Mouse (Mus musculus): ENCODE measurements around the gene Cdh23.

The Cdh23 gene

GRCm38 (mm10) chr10:60474549-60474948 lies 221.7 kb downstream of the Cdh23 start:
- no peak for DNase-seq (ENCODE audit: low spot score in 2 of 2)

GRCm38 (mm10) chr10:60473782-60474322 lies 222.4 kb downstream of the Cdh23 start:
- no peak for DNase-seq (ENCODE audit: low spot score in 2 of 2)

GRCm38 (mm10) chr10:60467752-60468151 lies 228.5 kb downstream of the Cdh23 start:
- DNase-seq (ENCODE audit: low spot score in 2 of 2) = no peak

- no peak for DNase-seq (ENCODE audit: low spot score in 2 of 2)
These were observed 232.2 kb downstream of the Cdh23 start for GRCm38 (mm10) chr10:60463953-60464647.

- DNase-seq (ENCODE audit: low spot score in 2 of 2) = no peak
These were observed 239.5 kb downstream of the Cdh23 start for GRCm38 (mm10) chr10:60456662-60457397.

GRCm38 (mm10) chr10:60455193-60455592 lies 241.1 kb downstream of the Cdh23 start:
- no peak for DNase-seq (ENCODE audit: low spot score in 2 of 2)

GRCm38 (mm10) chr10:60447186-60447585 lies 249.1 kb downstream of the Cdh23 start:
- no peak for DNase-seq (ENCODE audit: low spot score in 2 of 2)

- peak in 1 of 2 experiments; percentile 1 for DNase-seq (ENCODE audit: low spot score in 2 of 2)
These were observed 251.2 kb downstream of the Cdh23 start for GRCm38 (mm10) chr10:60445031-60445593.

- DNase-seq (ENCODE audit: low spot score in 2 of 2) = no peak
These were observed 253.2 kb downstream of the Cdh23 start for GRCm38 (mm10) chr10:60443078-60443477.

GRCm38 (mm10) chr10:60442321-60442720 lies 254.0 kb downstream of the Cdh23 start:
- DNase-seq (ENCODE audit: low spot score in 2 of 2) = no peak

GRCm38 (mm10) chr10:60432679-60433078 lies 263.6 kb downstream of the Cdh23 start:
- no peak for DNase-seq (ENCODE audit: low spot score in 2 of 2)

- no peak for DNase-seq (ENCODE audit: low spot score in 2 of 2)
These were observed 265.7 kb downstream of the Cdh23 start for GRCm38 (mm10) chr10:60430591-60430990.

GRCm38 (mm10) chr10:60430001-60430400 lies 266.3 kb downstream of the Cdh23 start:
- DNase-seq (ENCODE audit: low spot score in 2 of 2) = no peak

- DNase-seq (ENCODE audit: low spot score in 2 of 2) = no peak
These were observed 273.5 kb downstream of the Cdh23 start for GRCm38 (mm10) chr10:60422756-60423155.

GRCm38 (mm10) chr10:60419624-60420023 lies 276.7 kb downstream of the Cdh23 start:
- DNase-seq (ENCODE audit: low spot score in 2 of 2) = no peak

GRCm38 (mm10) chr10:60418137-60418536 lies 278.2 kb downstream of the Cdh23 start:
- DNase-seq (ENCODE audit: low spot score in 2 of 2) = peak in 1 of 2 experiments; percentile 43

- no peak for DNase-seq (ENCODE audit: low spot score in 2 of 2)
These were observed 279.2 kb downstream of the Cdh23 start for GRCm38 (mm10) chr10:60417041-60417440.

GRCm38 (mm10) chr10:60413756-60414155 lies 282.5 kb downstream of the Cdh23 start:
- no peak for DNase-seq (ENCODE audit: low spot score in 2 of 2)

GRCm38 (mm10) chr10:60411794-60412193 lies 284.5 kb downstream of the Cdh23 start:
- DNase-seq (ENCODE audit: low spot score in 2 of 2) = no peak

- DNase-seq (ENCODE audit: low spot score in 2 of 2) = peak in 1 of 2 experiments; percentile 55
These were observed 288.5 kb downstream of the Cdh23 start for GRCm38 (mm10) chr10:60407831-60408230.

GRCm38 (mm10) chr10:60405460-60406177 lies 290.7 kb downstream of the Cdh23 start:
- DNase-seq (ENCODE audit: low spot score in 2 of 2) = peak; percentile 25 to 28

Data from heart, adult 9 months (tissue).